Mouse (Mus musculus): ENCODE measurements around the gene Neurl3.

- TF ChIP-seq CTCF (IDR thresholded peaks at IDR 0.05; ENCODE audit: borderline replicate concordance, insufficient read depth, low read length), result no peak
- TF ChIP-seq POLR2A (IDR thresholded peaks at IDR 0.05; ENCODE audit: low read depth, low read length), result no peak
Measured at GRCm38 (mm10) chr1:36275635-36276389, 1.3 kb upstream of the Neurl3 start.
